Mouse (Mus musculus) forebrain, embryonic 15.5 days (tissue): ENCODE measurements around the gene Smim14. TPM values are rescaled to one million over a fixed set of nuclear protein-coding genes. Genes with fewer than 3 reads are reported as not detected.

ENCODE experiments used
- ATAC-seq: fragments of 200-750 bp; cut with Nextera tagmentation; replicated peaks from 2 replicates; pipeline ENCODE4 v1.8.0; 2017; ENCODE audit warnings: mild to moderate bottlenecking, moderate TSS enrichment, moderate library complexity
- H3K27ac ChIP-seq: fragments of 300-500 bp; sonication (generic); replicated peaks from 2 replicates; pipeline ENCODE4 v1.5.1; 2015; ENCODE audit warnings: mild to moderate bottlenecking, inconsistent platforms
- H3K27me3 ChIP-seq: fragments of 300-500 bp; sonication (generic); 2 replicates; pipeline ENCODE4 v1.6.1; 2015; ENCODE audit warnings: inconsistent platforms
- H3K36me3 ChIP-seq: fragments of 300-500 bp; sonication (generic); 2 replicates; pipeline ENCODE4 v1.6.1; 2015; ENCODE audit warnings: mild to moderate bottlenecking, inconsistent platforms
- H3K4me1 ChIP-seq: fragments of 300-500 bp; sonication (generic); 2 replicates; pipeline ENCODE4 v1.6.1; 2015; ENCODE audit warnings: inconsistent platforms
- H3K4me2 ChIP-seq: fragments of 300-500 bp; sonication (generic); replicated peaks from 2 replicates; pipeline ENCODE4 v1.6.1; 2015; ENCODE audit warnings: mild to moderate bottlenecking, inconsistent platforms
- H3K4me3 ChIP-seq: fragments of 300-500 bp; sonication (generic); 2 replicates; pipeline ENCODE4 v1.5.1; 2015; ENCODE audit warnings: mild to moderate bottlenecking, inconsistent platforms
- H3K9ac ChIP-seq: fragments of 300-500 bp; sonication (generic); replicated peaks from 2 replicates; pipeline ENCODE4 v1.6.1; 2015; ENCODE audit warnings: mild to moderate bottlenecking, inconsistent platforms
- H3K9me3 ChIP-seq: fragments of 300-500 bp; sonication (generic); 2 replicates; pipeline ENCODE4 v1.6.1; 2016; ENCODE audit warnings: inconsistent platforms
- whole genome bisulfite sequencing: fragments of 180-500 bp; shearing (Covaris S2); methylation state at CpG from one replicate; pipeline ENCODE4 v1.1.7; 2015; ENCODE audit warnings: mixed read lengths; 5-methylcytosine and 5-hydroxymethylcytosine counted together
- polyA plus RNA-seq: library from polyadenylated mRNA; unstranded; fragments of >200 nt; fragmentation: Nextera tagmentation; extraction: Ambion mirVana; gene quantifications from 2 replicates; pipeline ENCODE4 v1.2.1, GENCODE M21; 2015

Smim14 gene
- polyA plus RNA-seq: 190 and 195 TPM in 2 replicates

DNA sequence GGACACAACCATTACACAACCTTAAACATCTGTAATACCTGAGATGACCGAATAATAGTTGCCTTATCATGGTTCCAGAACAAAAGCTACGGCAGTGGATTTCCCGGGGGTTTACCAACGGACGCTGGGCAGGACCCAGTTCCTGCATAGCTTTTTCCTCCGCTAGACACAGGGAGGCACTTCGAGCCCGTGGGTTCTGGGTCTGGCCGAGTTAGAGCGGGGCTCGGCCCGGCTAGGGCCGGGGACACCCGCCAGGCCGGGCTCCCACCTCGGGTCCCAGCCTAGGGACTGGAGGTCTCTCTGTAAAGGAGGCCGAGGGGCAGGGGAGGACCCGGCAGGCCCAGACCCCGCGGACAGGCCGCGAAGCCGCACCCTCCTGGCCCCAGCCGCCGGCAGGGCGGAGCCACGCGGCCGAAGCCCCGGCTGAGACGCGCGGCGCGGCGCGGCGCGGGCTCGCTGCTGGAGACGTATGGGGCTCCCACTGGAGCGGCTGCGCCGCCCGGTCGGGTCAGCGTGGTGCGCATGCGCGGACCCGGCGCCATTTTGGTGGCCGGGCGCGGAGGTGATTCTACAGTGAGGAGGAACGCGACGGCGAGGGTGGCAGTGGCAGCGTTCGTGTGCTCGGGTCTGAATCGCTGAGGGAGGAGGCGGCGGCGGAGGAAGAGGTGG is at the start of gene Smim14, which contains the start of gene Ube2k:
Smim14 (minus strand) TSS at position 434 of the 669 bp plus-strand sequence.
Ube2k (plus strand) TSS at position 483 of the 669 bp plus-strand sequence.
- no peaks in the 10 kb centered on the region for H3K36me3 ChIP-seq
- H3K27me3 ChIP-seq: no peaks in the 10 kb centered on the region
- H3K27ac ChIP-seq: peak within 1 kb of the TSS; percentile 98
- peak within 1 kb of the TSS; percentile 91 for H3K9ac ChIP-seq
- peak within 1 kb of the TSS; percentile 60 for H3K4me2 ChIP-seq
- peaks cover 21% of the 10 kb centered on the region for H3K4me1 ChIP-seq
- H3K4me3 ChIP-seq: peak within 1 kb of the TSS; percentile 90
- WGBS: under 1% methylated on average over 64 of the region's 66 CpGs
- ATAC-seq: peak; percentile 97
- no peaks in the 10 kb centered on the region for H3K9me3 ChIP-seq

DNA sequence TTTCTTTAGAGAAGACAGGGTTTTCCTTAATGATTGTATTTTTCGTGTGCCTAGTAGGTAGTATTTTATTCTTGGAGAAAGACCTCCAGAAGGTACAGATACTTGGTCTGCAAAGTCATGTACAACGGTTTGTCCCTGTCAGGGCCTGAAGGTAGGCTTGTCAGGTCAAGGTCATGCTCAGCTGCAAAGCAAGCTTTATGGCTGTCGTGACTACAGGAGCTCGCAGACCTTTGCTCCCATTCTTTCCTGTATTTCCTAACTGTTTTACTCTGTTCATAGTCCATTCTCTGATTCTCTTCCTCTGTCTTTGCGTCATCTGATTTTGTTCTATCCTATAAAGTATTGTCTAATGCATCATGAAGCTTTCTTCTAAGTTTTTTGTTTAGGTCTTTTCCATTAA is 49.3 kb upstream of the Smim14 start:
- H3K27ac ChIP-seq: no peak overlapping the region
- no peaks in the 10 kb centered on the region for H3K9me3 ChIP-seq
- no peak overlapping the region for H3K4me2 ChIP-seq
- 94% methylated on average over 5 of the region's 5 CpGs for WGBS
- H3K4me1 ChIP-seq: no peaks in the 10 kb centered on the region
- no peak overlapping the region for H3K4me3 ChIP-seq
- no peaks in the 10 kb centered on the region for H3K27me3 ChIP-seq
- no peak for ATAC-seq
- no peak overlapping the region for H3K9ac ChIP-seq
- H3K36me3 ChIP-seq: peaks cover 15% of the 10 kb centered on the region; the same call in 1 of the 2 replicates

DNA sequence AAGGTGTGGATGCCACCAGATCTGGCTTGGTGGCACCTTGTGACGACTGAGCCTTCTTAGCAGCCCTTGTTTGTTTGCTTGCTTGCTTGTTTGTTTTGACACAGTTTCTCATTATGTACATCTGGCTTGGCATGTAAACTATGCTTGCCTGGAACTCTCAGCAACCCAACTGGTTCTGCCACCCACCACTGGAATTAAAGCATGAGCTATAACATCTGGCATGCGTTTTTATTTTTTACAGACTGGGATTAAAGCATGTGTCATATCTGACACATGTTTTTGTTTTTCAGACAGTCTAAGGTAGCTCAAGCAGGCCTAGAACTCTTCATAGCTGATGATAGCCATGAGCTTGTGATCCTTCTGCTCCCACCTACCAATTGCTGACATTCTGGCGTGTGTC is 41.6 kb upstream of the Smim14 start:
- H3K27me3 ChIP-seq: no peaks in the 10 kb centered on the region
- H3K4me2 ChIP-seq: no peak overlapping the region
- H3K4me3 ChIP-seq: no peak overlapping the region
- peaks cover 11% of the 10 kb centered on the region; the same call in 1 of the 2 replicates for H3K36me3 ChIP-seq
- no peaks in the 10 kb centered on the region for H3K9me3 ChIP-seq
- ATAC-seq: no peak
- no peaks in the 10 kb centered on the region for H3K4me1 ChIP-seq
- H3K9ac ChIP-seq: no peak overlapping the region
- H3K27ac ChIP-seq: no peak overlapping the region
- 76% methylated on average over 3 of the region's 3 CpGs for WGBS

DNA sequence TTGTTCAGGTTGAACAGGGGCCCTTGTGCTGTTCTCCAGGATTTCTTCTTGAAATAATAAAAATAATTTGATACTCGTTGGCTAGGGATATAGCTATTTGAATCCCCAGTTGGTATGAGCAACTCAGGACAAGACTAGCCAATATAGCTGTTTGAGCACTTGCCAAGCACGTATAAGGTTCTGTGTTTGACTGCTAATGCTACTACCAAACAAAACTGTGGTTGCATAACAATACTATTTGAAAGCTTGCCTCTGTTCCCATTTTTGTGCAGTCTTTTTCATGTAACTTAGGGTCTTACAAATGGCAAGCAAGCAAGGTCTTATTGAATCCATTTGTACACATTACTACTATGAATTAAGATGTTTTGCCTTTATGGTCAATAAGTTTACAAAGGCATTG is 38.9 kb upstream of the Smim14 start:
- WGBS: 71% methylated on average over 2 of the region's 2 CpGs
- Histone ChIP-seq H3K27me3 (no peaks in the 10 kb centered on the region), H3K4me2 (no peak overlapping the region), H3K4me3 (no peak overlapping the region), H3K9me3 (no peaks in the 10 kb centered on the region), H3K27ac (no peak overlapping the region), H3K4me1 (no peaks in the 10 kb centered on the region), H3K36me3 (peaks cover 4% of the 10 kb centered on the region; the same call in 1 of the 2 replicates), H3K9ac (no peak overlapping the region)
- no peak for ATAC-seq

DNA sequence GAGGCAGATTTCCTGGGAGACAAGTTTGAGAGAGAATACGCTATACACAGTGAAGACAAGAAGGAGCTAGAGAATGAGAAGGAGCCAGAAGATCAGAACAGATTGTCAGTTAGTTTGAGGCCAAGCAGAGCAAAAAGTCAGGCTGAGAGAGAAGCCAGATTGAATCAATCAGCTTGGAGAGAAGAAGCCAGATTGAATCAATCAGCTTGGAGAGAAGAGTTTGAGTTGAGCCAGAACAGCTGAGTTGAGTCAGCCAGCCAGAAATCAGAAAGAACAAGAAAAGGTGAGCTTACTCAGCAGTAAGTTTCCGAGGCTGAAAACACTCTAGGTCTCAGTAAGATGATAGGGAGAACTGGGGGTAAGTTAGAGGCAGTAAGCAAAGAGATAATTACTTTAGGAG is 37.9 kb upstream of the Smim14 start:
- Histone ChIP-seq H3K9me3 (no peaks in the 10 kb centered on the region), H3K9ac (no peak overlapping the region), H3K4me1 (no peaks in the 10 kb centered on the region), H3K36me3 (peaks cover 2% of the 10 kb centered on the region; the same call in 1 of the 2 replicates), H3K27ac (no peak overlapping the region), H3K4me2 (no peak overlapping the region), H3K4me3 (no peak overlapping the region), H3K27me3 (no peaks in the 10 kb centered on the region)
- ATAC-seq: no peak
- WGBS: 86% methylated on average over 2 of the region's 2 CpGs

DNA sequence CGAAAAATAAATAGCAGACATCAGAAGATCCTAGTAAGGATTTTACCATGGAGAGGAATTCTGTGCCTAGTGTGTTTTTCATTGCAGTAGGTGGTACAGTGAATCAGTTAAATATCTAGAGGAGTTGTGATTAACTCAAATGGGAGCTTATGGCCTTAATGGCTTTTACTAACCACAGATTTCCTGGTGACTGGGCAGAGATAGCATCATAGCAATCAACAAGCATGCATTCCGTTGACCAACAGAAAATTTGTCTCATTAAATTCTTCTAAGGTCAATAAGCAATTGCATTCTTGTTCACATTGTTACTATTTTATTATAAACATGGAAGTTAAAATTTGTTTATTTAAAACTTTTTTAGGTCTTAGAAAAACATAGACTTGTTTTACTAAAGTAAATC is 28.5 kb upstream of the Smim14 start:
- Histone ChIP-seq H3K9me3 (no peaks in the 10 kb centered on the region), H3K27me3 (no peaks in the 10 kb centered on the region), H3K4me3 (no peak overlapping the region), H3K36me3 (peaks cover 5% of the 10 kb centered on the region; the same call in 1 of the 2 replicates), H3K9ac (no peak overlapping the region), H3K4me1 (no peaks in the 10 kb centered on the region), H3K4me2 (no peak overlapping the region), H3K27ac (no peak overlapping the region)
- WGBS: 89% methylated on average over 2 of the region's 2 CpGs
- ATAC-seq: no peak

DNA sequence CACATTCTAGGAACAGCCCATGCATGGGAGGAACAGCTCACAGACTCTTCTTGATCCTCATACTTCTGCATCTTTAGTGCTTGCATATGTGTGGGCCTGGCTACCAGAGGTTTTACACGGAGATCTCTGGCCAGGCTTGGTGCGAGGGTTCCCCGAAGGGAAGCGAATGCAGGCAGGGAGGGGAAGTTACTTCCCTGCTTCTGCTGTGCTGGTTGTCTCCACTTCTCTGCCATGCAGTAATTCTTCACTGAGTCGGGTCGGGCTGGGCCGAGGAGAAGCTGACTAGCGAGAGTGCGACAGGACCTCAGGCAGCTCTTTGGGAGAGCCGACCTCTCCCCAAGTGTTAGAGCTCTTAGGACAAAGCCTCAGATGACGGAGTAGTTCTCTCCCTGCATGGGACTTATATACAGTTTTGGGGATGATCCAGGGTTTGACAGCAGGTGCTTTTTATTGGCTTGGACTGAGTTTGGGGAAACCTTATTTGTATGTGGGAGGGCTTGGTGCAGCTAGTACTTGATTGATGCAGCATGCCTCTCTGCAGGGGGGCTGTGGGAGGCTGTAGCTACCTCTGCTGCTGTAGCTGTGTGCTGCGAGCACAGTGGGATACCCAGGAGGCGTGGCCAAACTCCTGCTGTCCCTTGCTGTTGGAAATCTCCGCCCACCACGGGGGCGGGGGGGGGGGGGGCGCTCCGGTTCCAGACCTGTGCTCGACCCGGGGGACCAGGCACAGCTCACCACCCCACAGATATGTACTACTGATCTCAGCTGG is 24.3 kb upstream of the Smim14 start:
- no peak overlapping the region for H3K9ac ChIP-seq
- H3K4me1 ChIP-seq: no peaks in the 10 kb centered on the region
- no peaks in the 10 kb centered on the region for H3K27me3 ChIP-seq
- H3K4me2 ChIP-seq: no peak overlapping the region
- no peaks in the 10 kb centered on the region for H3K9me3 ChIP-seq
- 30% methylated on average over 17 of the region's 20 CpGs for WGBS
- ATAC-seq: 0 out of 2 replicates have a peak, but pooled peaks have one; percentile 29
- H3K4me3 ChIP-seq: no peak overlapping the region
- H3K27ac ChIP-seq: no peak overlapping the region
- H3K36me3 ChIP-seq: no peaks in the 10 kb centered on the region

DNA sequence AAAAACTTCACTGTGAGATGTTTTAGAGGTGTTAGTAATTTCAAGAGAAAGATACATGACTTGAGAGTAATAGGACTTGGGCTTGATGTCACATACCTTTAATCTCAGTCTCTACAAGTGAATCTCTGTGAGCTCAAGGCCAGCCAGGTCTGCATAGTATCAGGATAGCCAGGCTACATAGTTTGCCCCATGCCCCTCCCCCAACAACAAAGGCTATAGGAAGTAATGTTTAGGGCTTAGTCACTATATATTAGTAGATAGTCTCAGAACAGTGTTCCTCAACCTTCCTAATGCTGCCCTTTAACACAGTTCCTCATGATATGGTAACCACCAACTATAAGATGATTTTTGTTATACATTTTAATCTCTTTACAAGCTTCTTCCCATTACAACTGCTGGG is 20.1 kb upstream of the Smim14 start:
- Histone ChIP-seq H3K4me3 (no peak overlapping the region), H3K4me2 (no peak overlapping the region), H3K27me3 (no peaks in the 10 kb centered on the region), H3K4me1 (no peaks in the 10 kb centered on the region), H3K9me3 (no peaks in the 10 kb centered on the region), H3K27ac (no peak overlapping the region), H3K9ac (no peak overlapping the region), H3K36me3 (no peaks in the 10 kb centered on the region)
- no peak for ATAC-seq

DNA sequence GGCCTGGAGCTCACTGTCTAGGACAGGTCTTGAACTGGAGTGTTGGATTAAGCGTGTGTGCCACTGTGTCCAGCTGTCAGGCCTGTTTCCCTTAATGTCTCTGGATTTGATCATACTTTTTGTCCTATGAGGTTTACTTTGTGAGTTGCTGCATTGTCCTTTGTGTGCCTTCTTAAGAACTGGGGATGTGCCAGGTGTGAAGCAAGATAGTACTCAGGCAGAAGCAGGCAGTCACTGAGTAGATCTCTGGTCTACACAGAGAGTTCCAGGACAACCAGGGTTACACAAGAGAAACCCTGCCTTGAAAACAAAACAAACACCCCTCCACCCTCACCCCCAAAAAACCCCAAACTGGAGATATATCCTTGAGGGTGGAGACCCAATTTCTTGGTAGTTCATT is 12.7 kb upstream of the Smim14 start:
- Histone ChIP-seq H3K9ac (no peak overlapping the region), H3K4me1 (no peaks in the 10 kb centered on the region), H3K27me3 (no peaks in the 10 kb centered on the region), H3K27ac (no peak overlapping the region), H3K4me2 (no peak overlapping the region), H3K9me3 (no peaks in the 10 kb centered on the region), H3K4me3 (no peak overlapping the region), H3K36me3 (no peaks in the 10 kb centered on the region)
- no peak for ATAC-seq
- 95% methylated on average over 1 of the region's 1 CpGs for WGBS

DNA sequence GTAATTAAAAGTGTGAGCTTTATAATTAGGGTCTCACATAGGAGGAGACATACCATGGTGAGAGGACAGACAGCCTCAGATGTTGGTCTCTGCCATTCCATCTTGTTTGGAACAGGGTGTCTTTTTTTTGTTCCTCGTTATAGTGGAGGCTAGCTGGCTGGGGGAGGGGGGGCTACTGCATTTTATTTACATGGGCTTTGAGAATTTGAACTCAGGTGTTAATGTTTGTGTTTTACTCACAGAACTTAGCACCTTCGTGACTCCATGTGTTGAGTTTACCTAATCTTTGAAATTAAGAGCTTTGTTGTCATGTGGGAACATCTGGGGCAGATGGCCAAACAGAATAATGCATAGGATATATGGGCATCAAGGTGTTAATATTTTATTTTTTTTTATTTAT is 7.6 kb upstream of the Smim14 start:
- no peaks in the 10 kb centered on the region for H3K27me3 ChIP-seq
- ATAC-seq: no peak

DNA sequence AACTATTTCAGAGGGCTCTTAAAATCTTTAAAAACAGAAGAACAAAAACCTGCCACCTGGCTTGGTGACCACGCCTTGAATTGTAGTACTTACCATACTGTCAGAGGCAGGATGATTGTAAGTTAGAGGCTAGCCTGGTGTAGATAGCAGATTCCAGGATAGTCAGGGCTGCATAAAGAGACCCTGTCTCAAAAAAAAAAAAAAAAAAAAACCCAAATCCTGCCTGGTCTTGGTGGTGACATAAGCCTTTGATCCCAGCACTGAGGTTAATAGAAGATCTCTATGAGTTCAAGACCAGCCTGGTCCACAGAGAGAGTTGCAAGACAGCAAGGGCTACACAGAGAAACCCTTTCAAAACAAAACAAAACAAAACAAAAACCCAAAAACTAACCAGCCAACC is 6.5 kb upstream of the Smim14 start:
- H3K27ac ChIP-seq: no peak overlapping the region
- no peak for ATAC-seq
- WGBS: 93% methylated on average over 1 of the region's 1 CpGs
- no peaks in the 10 kb centered on the region for H3K27me3 ChIP-seq
- H3K4me1 ChIP-seq: peaks cover 13% of the 10 kb centered on the region
- H3K4me2 ChIP-seq: no peak overlapping the region
- no peaks in the 10 kb centered on the region for H3K36me3 ChIP-seq
- H3K9ac ChIP-seq: no peak overlapping the region
- no peaks in the 10 kb centered on the region for H3K9me3 ChIP-seq
- H3K4me3 ChIP-seq: no peak overlapping the region

More for the DNA sequence above, 7.6 kb upstream of the Smim14 start:
- no peaks in the 10 kb centered on the region for H3K9me3 ChIP-seq
- no peak overlapping the region for H3K4me3 ChIP-seq
- no peaks in the 10 kb centered on the region for H3K36me3 ChIP-seq
- H3K4me2 ChIP-seq: no peak overlapping the region
- H3K9ac ChIP-seq: no peak overlapping the region
- H3K4me1 ChIP-seq: 0 out of 2 replicates have a peak, but pooled peaks cover 3% of the 10 kb centered on the region
- H3K27ac ChIP-seq: no peak overlapping the region
- 90% methylated on average over 2 of the region's 2 CpGs for WGBS

DNA sequence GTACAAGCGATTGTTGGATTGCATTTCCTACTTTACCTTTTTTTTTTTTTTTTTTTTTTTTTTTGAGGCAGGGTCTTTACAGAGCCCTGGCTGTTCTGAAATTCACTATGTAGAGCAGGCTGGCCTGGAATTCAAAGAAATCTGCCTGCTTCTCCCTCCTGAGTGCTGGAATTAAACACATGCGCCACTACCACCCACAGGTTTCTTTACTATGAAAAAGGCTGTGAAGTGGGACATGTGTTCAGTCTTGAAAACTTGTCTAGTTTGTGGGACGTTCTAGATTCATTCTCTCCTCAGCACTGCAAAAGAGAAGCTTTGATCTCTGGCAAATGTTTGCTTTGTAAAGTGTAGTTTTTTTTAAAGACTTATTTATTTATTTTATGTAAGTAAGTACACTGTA is 4.9 kb upstream of the Smim14 start:
- no peak for ATAC-seq
- no peak overlapping the region for H3K9ac ChIP-seq

More for the DNA sequence above, 4.9 kb upstream of the Smim14 start:
- H3K27ac ChIP-seq: no peak overlapping the region
- peaks cover 15% of the 10 kb centered on the region for H3K4me1 ChIP-seq
- H3K36me3 ChIP-seq: no peaks in the 10 kb centered on the region
- no peak overlapping the region for H3K4me2 ChIP-seq
- H3K9me3 ChIP-seq: no peaks in the 10 kb centered on the region
- no peak overlapping the region for H3K4me3 ChIP-seq
- WGBS: 88% methylated on average over 3 of the region's 3 CpGs
- no peaks in the 10 kb centered on the region for H3K27me3 ChIP-seq
